Comparison of ENCODE assay signal across 38 mouse cellular contexts in genomic region chr5:33102369-33103055, GRCm38 (mm10). TPM values are rescaled to one million over a fixed set of nuclear protein-coding genes. Genes with fewer than 3 reads are reported as not detected.
DNase-seq lines count a peak whose midpoint lies in the region; ATAC-seq and TF ChIP-seq lines count a peak whose summit lies in the region.
"Had no signal": no experiment of that assay in that cellular context is flagged by ENCODE, and none has a peak within 500 bp of the region (broad histone marks: within the 10 kb centered on the region; RNA-seq: fewer than 3 reads in every experiment).

No protein-coding gene starts in this region.

- 22% methylated on average over 12 of the region's 12 CpGs for WGBS in hindbrain, embryonic 10.5 days
- WGBS in hindbrain, postnatal 0 days = 30% methylated on average over 12 of the region's 12 CpGs

- H3K4me2 ChIP-seq in hindbrain, postnatal 0 days (ENCODE audit: low read depth, low read length) = no peak overlapping the region
- H3K4me2 ChIP-seq: embryonic facial prominence, embryonic 13.5 days; heart, embryonic 11.5 days; hindbrain, embryonic 12.5 days had no signal

- DNase-seq in hindbrain, embryonic 10.5 days (ENCODE audit: low spot score) = no peak
- DNase-seq in hindbrain, postnatal 0 days (ENCODE audit: low spot score) = no peak
- DNase-seq in R1 (ENCODE audit: low read depth, low spot score) = peak; percentile 87
- DNase-seq in heart, adult 9 months (ENCODE audit: low spot score in 2 of 2) = no peak
- DNase-seq in heart, postnatal 25 days (ENCODE audit: low spot score) = no peak
- DNase-seq: adrenal gland, adult 8-10 months; adrenal gland, postnatal 25 days; cerebellum, adult 18-20 months; cerebellum, postnatal 10 days; cerebellum, postnatal 36 days; embryo, embryonic 11 days; forebrain, postnatal 0 days; gastrocnemius, adult 2 months; gastrocnemius, postnatal 14 days; heart, adult 18-20 months; heart, postnatal 36 days; kidney, adult 18-20 months; kidney, adult 9 months had no signal

- H3K4me1 ChIP-seq in hindbrain, embryonic 10.5 days (replicated peaks) = peaks cover 19% of the 10 kb centered on the region
- no peaks in the 10 kb centered on the region for H3K4me1 ChIP-seq in hindbrain, postnatal 0 days (ENCODE audit: insufficient read depth, low read length)
- H3K4me1 ChIP-seq in E14TG2a.4 (replicated peaks; ENCODE audit: low read depth, low read length) (peaks cover 46% of the 10 kb centered on the region), ES-Bruce4 (ENCODE audit: control insufficient read depth, insufficient read depth, low read length) (peaks cover 4% of the 10 kb centered on the region)

- H3K27ac ChIP-seq in hindbrain, embryonic 10.5 days = 0 out of 2 replicates have a peak overlapping the region, but pooled peaks have one; percentile 24
- H3K27ac ChIP-seq in hindbrain, postnatal 0 days = no peak overlapping the region
- H3K27ac ChIP-seq in ES-Bruce4 (ENCODE audit: insufficient read depth, low read length) = no peak overlapping the region
- H3K27ac ChIP-seq: embryonic facial prominence, embryonic 10.5 days; embryonic facial prominence, embryonic 13.5 days; gastrocnemius, adult 2 months; hindbrain, embryonic 12.5 days had no signal

- TF ChIP-seq POLR2A in ES-Bruce4 (IDR thresholded peaks at IDR 0.05; ENCODE audit: insufficient read depth, low read length) = no peak

- H3K9me3 ChIP-seq in hindbrain, embryonic 10.5 days = no peaks in the 10 kb centered on the region
- no peaks in the 10 kb centered on the region for H3K9me3 ChIP-seq in hindbrain, postnatal 0 days (ENCODE audit: low read length)
- H3K9me3 ChIP-seq in E14TG2a.4 (ENCODE audit: low read length) = peaks cover 5% of the 10 kb centered on the region; the same call in 1 of the 2 replicates
- H3K9me3 ChIP-seq in ES-Bruce4 (replicated peaks; ENCODE audit: control insufficient read depth, insufficient read depth, low read length, poor library complexity, severe bottlenecking) = no peaks in the 10 kb centered on the region
- H3K9me3 ChIP-seq: embryonic facial prominence, embryonic 10.5 days; embryonic facial prominence, embryonic 13.5 days; hindbrain, embryonic 12.5 days had no signal

- H3K9ac ChIP-seq in hindbrain, postnatal 0 days (replicated peaks; ENCODE audit: low read length) = no peak overlapping the region
- H3K9ac ChIP-seq in ES-Bruce4 (ENCODE audit: low read depth, poor library complexity, severe bottlenecking) = no peak overlapping the region
- H3K9ac ChIP-seq: embryonic facial prominence, embryonic 13.5 days; forebrain, postnatal 0 days; hindbrain, embryonic 12.5 days had no signal

- intact Hi-C loops in heart, postnatal 25 days (cut with DNase I) = no loop called here

- no peaks in the 10 kb centered on the region for H3K36me3 ChIP-seq in hindbrain, embryonic 10.5 days
- no peaks in the 10 kb centered on the region for H3K36me3 ChIP-seq in hindbrain, postnatal 0 days (ENCODE audit: insufficient read depth, low read length)
- H3K36me3 ChIP-seq in E14TG2a.4 (ENCODE audit: insufficient read depth, low read length) (no peaks in the 10 kb centered on the region), ES-Bruce4 (ENCODE audit: control insufficient read depth, insufficient read depth, low read length, poor library complexity, severe bottlenecking) (no peaks in the 10 kb centered on the region)
- H3K36me3 ChIP-seq: embryonic facial prominence, embryonic 10.5 days; embryonic facial prominence, embryonic 13.5 days; hindbrain, embryonic 12.5 days had no signal

- no peak overlapping the region for H3K4me3 ChIP-seq in hindbrain, embryonic 10.5 days
- no peak overlapping the region for H3K4me3 ChIP-seq in hindbrain, postnatal 0 days (ENCODE audit: low read length)
- H3K4me3 ChIP-seq in E14TG2a.4 (replicated peaks; ENCODE audit: low read length) (0 out of 2 replicates have a peak overlapping the region, but pooled peaks have one; percentile 14), ES-Bruce4 (ENCODE audit: low read depth, low read length) (no peak overlapping the region)
- H3K4me3 ChIP-seq: embryonic facial prominence, embryonic 10.5 days; embryonic facial prominence, embryonic 13.5 days; erythroblast, embryonic 14.5 days; gastrocnemius, adult 2 months; hindbrain, embryonic 12.5 days had no signal

- peaks cover 41% of the 10 kb centered on the region for H3K27me3 ChIP-seq in hindbrain, embryonic 10.5 days (ENCODE audit: insufficient read depth, poor library complexity, severe bottlenecking)
- H3K27me3 ChIP-seq in hindbrain, postnatal 0 days (ENCODE audit: insufficient read depth, low read length) = peaks cover 10% of the 10 kb centered on the region; the same call in 1 of the 2 replicates
- H3K27me3 ChIP-seq in E14TG2a.4 (ENCODE audit: insufficient read depth, low read length) (peaks cover 58% of the 10 kb centered on the region), ES-Bruce4 (ENCODE audit: control insufficient read depth, insufficient read depth, low read length, poor library complexity, severe bottlenecking) (no peaks in the 10 kb centered on the region; the same call in 1 of the 2 replicates)

- TF ChIP-seq EP300 in ES-Bruce4 (IDR thresholded peaks at IDR 0.05; ENCODE audit: insufficient read depth, low read depth, low read length) = peak; percentile 53; the same call in 1 of the 2 replicates

- TF ChIP-seq CTCF in hindbrain, postnatal 0 days (IDR thresholded peaks at IDR 0.05; ENCODE audit: low read depth) = no peak
- no peak for TF ChIP-seq CTCF in E14TG2a.4 (conservative IDR thresholded peaks at IDR 0.05; ENCODE audit: low read length)
- TF ChIP-seq CTCF in ES-Bruce4 (IDR thresholded peaks at IDR 0.05; ENCODE audit: low read depth, low read length) = no peak

- no peak for ATAC-seq in hindbrain, postnatal 0 days
- ATAC-seq in erythroid progenitor cell, adult 5-6 weeks (replicated peaks; ENCODE audit: low FRiP score, poor library complexity, severe bottlenecking) = no peak
- ATAC-seq: activated CD4-positive, CD25-positive, alpha-beta regulatory T cell, adult 4 months; CD4-positive, CD25-positive, alpha-beta regulatory T cell, adult 4 months; forebrain, embryonic 14.5 days; forebrain, postnatal 0 days; hindbrain, embryonic 16.5 days; inflammation-experienced regulatory T-cells, adult 6 months; intestine, embryonic 16.5 days had no signal

RNA-seq across cellular contexts. Expression of gene Slc5a1, which starts 1.5 kb away (rescaled TPM):
- not detected in 2 replicates for polyA plus RNA-seq in hindbrain, embryonic 10.5 days (2016; fragmentation: Nextera tagmentation; extraction: Ambion mirVana)
- total RNA-seq in hindbrain, postnatal 0 days (2014; rRNA removed) = 0.93 and 1.2 TPM in 2 replicates
- 0.61 and 0.78 TPM in 2 replicates for polyA plus RNA-seq in hindbrain, postnatal 0 days (2015; fragmentation: Nextera tagmentation; extraction: Ambion mirVana)
- 0.78 and 1.1 TPM in 2 replicates for polyA plus RNA-seq in ES-Bruce4 (2011; ENCODE audit: insufficient read depth, insufficient read length, low read depth, missing spikeins)
- not detected in 2 replicates for total RNA-seq in erythroid progenitor cell, adult 5-6 weeks (2015; ENCODE audit: low replicate concordance)
- total RNA-seq in erythroid progenitor cell, adult 5-6 weeks (2017; ENCODE audit: low replicate concordance) = not detected in 2 replicates
- total RNA-seq in heart, postnatal 25 days (2021) = under 1 TPM; 0.16 to 0.31 TPM
- total RNA-seq: adrenal gland, adult 8-10 months; adrenal gland, postnatal 25 days; gastrocnemius, adult 2 months; gastrocnemius, postnatal 14 days; gastrocnemius, postnatal 4 days had no signal
- polyA plus RNA-seq: activated CD4-positive, CD25-positive, alpha-beta regulatory T cell, adult 4 months; CD4-positive, CD25-positive, alpha-beta regulatory T cell, adult 4 months; cortical plate, adult 2 months; erythroblast, embryonic 14.5 days; forebrain, embryonic 11.5 days; forebrain, embryonic 14.5 days; frontal cortex, adult 2 months; heart, embryonic 11.5 days; heart, embryonic 14.5 days; heart, postnatal 0 days; hindbrain, embryonic 12.5 days; inflammation-experienced regulatory T-cells, adult 6 months had no signal
